Mouse (Mus musculus) gastrocnemius, adult 8-10 months (tissue): ENCODE measurements around the gene Arhgef3. TPM values are rescaled to one million over a fixed set of nuclear protein-coding genes. Genes with fewer than 3 reads are reported as not detected.

Source experiments
- DNase-seq, 2 experiments: peaks; one replicate each; pipeline ENCODE4 v3.0.0; 2022; ENCODE audit warnings: low spot score in 2 of 2
- total RNA-seq, 4 experiments: library from RNA; stranded (reverse); gene quantifications; 2 replicates each; pipeline ENCODE4 v1.2.4; 2022

The Arhgef3 gene
- 10 to 100 TPM in 3 of 4 experiments, 1 to 10 TPM in 1; 9.4 to 30.0 (median 18.7) TPM for total RNA-seq

- DNase-seq: peak; percentile 37 to 60
Observed at GRCm38 (mm10) chr14:27114362-27115274, at the start of gene Arhgef3. Gene Arhgef3 (plus strand): TSS chr14:27114899.

GRCm38 (mm10) chr14:27066171-27066929 is 48.3 kb upstream of the Arhgef3 start:
- no peak for DNase-seq

GRCm38 (mm10) chr14:27067866-27068271 is 46.8 kb upstream of the Arhgef3 start:
- DNase-seq: no peak

- DNase-seq: no peak
Observed at GRCm38 (mm10) chr14:27069434-27070097, 45.1 kb upstream of the Arhgef3 start.

DNA sequence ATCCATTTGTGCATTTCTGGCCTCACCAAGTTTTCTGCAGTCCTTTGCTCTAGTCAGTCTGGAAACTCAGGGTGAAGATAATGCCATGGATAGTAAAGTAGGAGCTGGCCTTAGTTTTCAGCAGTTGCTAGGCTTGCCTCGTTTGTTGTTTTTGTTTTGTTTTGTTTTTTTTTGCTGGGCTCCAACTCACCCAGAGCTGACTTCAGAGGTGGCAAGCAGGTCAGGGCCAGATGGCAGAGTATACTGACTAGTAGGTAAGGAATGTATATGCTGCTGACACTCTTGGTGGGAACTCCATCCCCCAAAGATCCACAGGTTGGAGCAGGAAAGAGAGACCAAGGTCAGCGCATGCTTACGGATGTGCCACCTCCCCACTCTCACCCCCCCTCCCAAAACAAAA is 44.6 kb upstream of the Arhgef3 start:
- DNase-seq: no peak

GRCm38 (mm10) chr14:27070758-27071157 is 43.9 kb upstream of the Arhgef3 start:
- no peak for DNase-seq

DNA sequence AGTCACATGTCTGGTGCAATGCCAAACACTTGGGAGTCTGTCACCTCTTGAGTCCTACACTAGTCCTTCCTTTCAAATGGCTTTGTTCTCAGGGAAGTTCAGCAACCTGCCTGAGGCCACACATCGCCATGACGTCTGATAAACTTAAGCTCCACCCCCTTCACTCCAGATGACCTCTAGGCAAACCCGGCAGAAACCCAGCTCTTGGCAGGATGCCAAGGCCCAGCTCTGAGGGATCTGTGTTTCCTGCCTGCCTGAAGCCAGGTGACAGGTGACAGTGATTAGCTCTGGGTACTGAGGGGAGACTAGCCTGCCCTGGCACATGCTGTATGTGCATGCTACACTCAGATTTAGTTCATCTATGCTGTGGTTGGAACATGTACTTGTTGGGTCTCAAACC is 42.7 kb upstream of the Arhgef3 start:
- no peak for DNase-seq

GRCm38 (mm10) chr14:27075084-27075483 is 39.6 kb upstream of the Arhgef3 start:
- DNase-seq: no peak

DNA sequence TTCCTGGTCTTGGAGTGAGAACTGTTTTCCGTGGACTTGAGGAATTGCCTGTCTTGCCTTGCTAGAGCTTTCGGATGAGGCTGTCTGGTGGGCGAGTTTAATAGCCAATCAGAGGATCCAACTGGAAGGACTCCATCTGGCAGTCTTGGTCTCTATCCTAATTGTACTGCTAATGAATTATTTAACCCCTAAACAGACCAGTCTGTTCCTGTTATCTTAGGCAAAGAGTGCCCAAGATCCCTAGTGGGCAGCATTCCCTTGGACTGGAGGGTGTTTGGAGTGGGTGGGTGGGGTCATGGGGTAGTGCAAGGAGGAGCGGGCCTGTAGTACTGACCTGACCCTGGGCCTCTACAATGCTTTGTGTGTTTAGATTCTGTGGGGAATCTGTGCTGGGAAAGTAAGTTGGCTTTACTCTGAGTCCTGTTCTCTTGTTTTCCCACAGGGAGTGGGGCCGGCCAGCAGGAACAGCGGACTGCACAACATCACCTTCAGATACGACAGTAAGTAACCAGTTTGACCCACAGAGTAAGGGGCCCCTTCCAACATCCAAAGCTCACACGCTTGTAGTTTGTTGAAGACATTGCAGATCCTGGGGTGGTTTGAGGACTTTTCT is 38.7 kb upstream of the Arhgef3 start:
- DNase-seq: no peak

DNA sequence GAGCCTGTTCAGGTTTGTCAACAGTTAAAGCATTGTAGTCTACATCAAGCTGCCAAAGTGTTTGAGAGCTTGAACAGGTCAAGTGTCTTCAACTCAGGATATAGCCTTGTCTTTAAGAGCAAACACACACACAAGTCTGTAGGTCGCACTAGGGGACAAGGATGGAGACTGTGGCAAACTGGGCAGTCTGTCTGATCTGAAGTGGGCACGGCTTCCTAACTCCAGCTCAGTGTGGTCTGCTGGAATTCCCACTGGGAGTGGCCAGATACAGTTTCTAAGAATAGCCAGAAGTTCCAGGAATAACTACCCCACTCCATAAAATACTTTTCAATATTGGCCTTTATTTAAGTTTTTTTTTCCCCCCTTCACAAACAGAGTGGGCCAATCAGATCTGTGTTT is 38.2 kb upstream of the Arhgef3 start:
- DNase-seq: no peak

- no peak for DNase-seq
Observed at GRCm38 (mm10) chr14:27081536-27082275, 33.0 kb upstream of the Arhgef3 start.

- DNase-seq: no peak
Observed at GRCm38 (mm10) chr14:27085471-27085870, 29.2 kb upstream of the Arhgef3 start.

DNA sequence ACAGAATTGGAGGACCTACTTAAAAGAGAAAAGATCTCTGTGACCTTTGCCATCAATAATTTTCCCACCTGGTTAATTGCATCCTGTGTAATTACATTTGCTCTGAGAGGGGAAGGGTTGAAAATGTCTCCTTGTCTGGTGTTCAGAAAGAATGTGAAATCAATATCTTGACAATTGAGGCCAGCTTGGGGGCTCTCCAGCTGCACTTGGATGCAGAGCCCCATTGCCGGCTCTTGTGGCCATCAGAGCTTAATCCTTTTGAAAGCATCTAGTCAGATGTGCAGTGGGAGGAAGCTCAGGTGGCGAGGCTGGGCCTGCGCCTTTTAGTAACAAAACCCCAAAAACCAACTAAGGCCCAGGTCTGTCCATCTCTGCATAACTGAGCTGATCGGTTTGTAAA is 28.7 kb upstream of the Arhgef3 start:
- no peak for DNase-seq

- no peak for DNase-seq
Observed at GRCm38 (mm10) chr14:27094247-27094646, 20.5 kb upstream of the Arhgef3 start.

- DNase-seq: no peak
Observed at GRCm38 (mm10) chr14:27096133-27096532, 18.6 kb upstream of the Arhgef3 start.

GRCm38 (mm10) chr14:27096779-27097178 is 17.9 kb upstream of the Arhgef3 start:
- DNase-seq: peak; percentile 40 to 51

DNA sequence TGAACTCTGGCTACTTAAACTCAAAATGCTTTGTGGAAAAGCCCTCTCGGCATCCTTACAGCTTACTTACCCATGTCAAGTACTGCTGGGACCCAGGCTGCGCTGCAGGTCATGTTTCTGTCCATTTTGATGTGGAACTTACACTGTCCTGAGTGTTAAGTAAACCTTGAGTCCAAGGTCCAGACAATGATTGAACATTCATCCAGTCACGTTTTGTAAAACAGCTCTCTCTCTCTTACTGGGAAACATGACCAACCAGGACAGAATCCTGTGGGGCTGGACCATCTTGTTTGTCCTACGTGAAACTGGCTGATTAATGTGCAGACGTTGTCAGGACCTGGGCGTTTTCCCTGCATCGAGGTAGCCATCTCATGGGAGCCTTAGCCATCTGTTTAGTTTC is 13.0 kb upstream of the Arhgef3 start:
- DNase-seq: no peak

DNA sequence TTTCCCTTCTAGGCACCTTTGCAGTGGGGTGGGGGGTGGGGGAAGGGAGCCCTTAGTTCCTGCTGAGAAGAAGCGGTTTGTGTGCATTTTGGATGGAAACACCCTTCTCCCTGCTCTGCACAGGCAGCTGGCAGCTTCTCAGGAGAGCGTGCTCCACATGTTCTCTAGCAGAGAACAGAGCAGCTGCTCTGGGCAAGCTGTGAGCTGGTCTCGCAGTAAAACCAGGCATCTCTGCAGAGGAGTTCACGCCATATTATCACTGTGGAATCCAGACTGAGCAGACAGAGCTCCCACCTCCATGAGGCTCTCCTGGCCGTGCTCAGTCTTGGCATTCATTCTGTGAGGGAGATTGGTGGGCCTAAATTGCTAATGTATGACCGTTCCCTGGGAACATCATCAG is 12.0 kb upstream of the Arhgef3 start:
- no peak for DNase-seq

DNA sequence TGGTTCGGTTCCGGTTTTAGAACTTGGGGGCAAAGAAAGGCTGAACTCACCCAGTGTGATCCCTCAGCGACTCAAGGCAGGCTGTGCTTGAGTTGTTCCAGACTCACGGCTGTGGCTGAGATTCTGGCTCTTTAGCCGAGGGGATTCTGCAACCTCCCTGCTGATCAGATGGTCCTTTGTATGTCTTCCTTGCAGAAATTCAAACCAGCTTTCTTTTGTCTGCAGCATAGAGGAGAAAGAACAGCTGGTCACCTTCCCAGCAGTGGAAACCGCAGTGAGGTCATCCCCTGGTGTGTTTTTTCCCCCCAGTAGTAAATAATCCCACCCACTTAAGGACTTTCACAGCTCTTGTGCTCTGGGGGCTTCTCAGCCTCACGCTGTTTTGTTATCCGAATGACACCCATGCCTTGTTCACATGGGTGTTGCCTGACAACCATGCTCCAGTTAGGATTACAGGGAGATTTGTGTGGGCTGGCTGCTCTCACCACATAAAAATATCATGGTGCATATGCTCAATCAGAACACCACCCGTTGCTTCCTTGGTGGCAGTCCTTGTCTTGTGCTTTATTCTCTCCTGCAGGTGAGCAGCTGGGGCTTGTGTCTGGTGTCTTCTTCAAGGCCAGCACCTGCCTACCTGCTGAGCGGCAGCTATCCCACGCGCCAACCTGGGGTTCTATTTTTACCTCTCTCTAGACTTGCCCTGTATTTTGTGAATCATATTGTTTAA is 8.8 kb upstream of the Arhgef3 start:
- DNase-seq: no peak
